Comparison of ENCODE assay signal across 8 mouse cellular contexts in the genomic region with DNA sequence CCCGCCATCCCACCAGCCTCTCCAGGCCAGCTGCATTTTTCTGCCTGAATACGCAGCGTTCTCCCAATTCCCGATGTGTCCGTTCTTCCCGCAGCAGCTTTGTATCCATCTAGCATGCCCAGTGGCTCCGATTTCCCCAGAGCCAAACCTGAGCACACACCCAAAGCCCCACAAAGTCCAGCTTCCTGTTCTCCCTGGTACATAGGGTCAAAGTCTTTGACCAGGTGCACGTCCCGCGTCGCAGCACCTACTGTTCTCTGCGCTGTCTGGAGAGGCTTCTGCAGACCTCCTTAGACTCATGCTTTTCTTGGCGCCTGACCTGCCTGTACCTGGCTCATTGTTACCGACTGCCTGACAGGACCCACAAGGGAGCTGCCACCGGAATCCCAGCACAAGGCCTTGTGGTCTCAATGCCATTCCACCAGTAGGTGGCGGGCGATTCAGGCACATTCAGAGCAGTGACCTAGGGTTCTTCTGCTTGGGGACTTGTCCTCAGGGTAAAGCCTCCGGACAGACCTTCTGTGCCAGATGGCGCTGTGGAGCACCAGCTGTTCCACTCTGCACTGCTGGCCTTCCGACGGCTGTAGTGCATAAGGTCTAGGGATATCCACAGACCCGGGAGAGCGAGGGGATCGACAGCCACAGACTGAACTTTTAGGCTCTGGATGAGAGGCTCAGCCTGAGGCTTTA. TPM values are rescaled to one million over a fixed set of nuclear protein-coding genes. Genes with fewer than 3 reads are reported as not detected.
A peak's percentile ranks its signal among the peaks of the same experiment; 100 is the strongest.
DNase-seq lines count a peak whose midpoint lies in the region; ATAC-seq lines count a peak whose summit lies in the region.

No protein-coding gene starts in this region.

- H3K9ac ChIP-seq in heart, embryonic 14.5 days (ENCODE audit: low read length), result peak overlapping the region; percentile 18; the same call in 1 of the 2 replicates
- H3K9ac ChIP-seq in liver, embryonic 11.5 days (ENCODE audit: low read depth, low read length), result 0 out of 2 replicates have a peak overlapping the region, but pooled peaks have one; percentile 35

- no peak overlapping the region for H3K4me3 ChIP-seq in brown adipose tissue, adult 24 weeks (ENCODE audit: insufficient read depth, low read depth, low read length)
- H3K4me3 ChIP-seq in heart, embryonic 14.5 days (ENCODE audit: control insufficient read depth in 1 of 2, insufficient read depth in 1 of 2, low read depth in 1 of 2, low read length in 2 of 2), result no peak overlapping the region
- H3K4me3 ChIP-seq in liver, embryonic 11.5 days (ENCODE audit: low read depth, low read length), result 0 out of 2 replicates have a peak overlapping the region, but pooled peaks have one; percentile 7

- H3K9me3 ChIP-seq in heart, embryonic 14.5 days (ENCODE audit: control insufficient read depth, low read length), result no peaks in the 10 kb centered on the region
- H3K9me3 ChIP-seq in liver, embryonic 11.5 days (ENCODE audit: control insufficient read depth, low read length), result no peaks in the 10 kb centered on the region

- H3K36me3 ChIP-seq in heart, embryonic 14.5 days (ENCODE audit: control insufficient read depth, insufficient read depth, low read length), result peaks cover 13% of the 10 kb centered on the region
- no peaks in the 10 kb centered on the region for H3K36me3 ChIP-seq in liver, embryonic 11.5 days (ENCODE audit: control insufficient read depth, insufficient read depth, low read length)
- 0 out of 2 replicates have a peak, but pooled peaks cover 5% of the 10 kb centered on the region for H3K36me3 ChIP-seq in splenic B cell, adult 2 months (ENCODE audit: control insufficient read depth, insufficient read depth, low read length, poor library complexity, severe bottlenecking)

- H3K4me2 ChIP-seq in heart, embryonic 14.5 days (ENCODE audit: low read length), result peak overlapping the region; percentile 28; the same call in 1 of the 2 replicates
- H3K4me2 ChIP-seq in liver, embryonic 11.5 days, result peak overlapping the region; percentile 49

- peak; percentile 84 for DNase-seq in fibroblast of lung, adult 2 months (ENCODE audit: low read depth)
- peak; percentile 96 for DNase-seq in kidney, postnatal 10 days
- peak; percentile 83 for DNase-seq in liver, embryonic 11.5 days (ENCODE audit: low spot score)
- peak; percentile 92 for DNase-seq in naive thymus-derived CD4-positive, alpha-beta T cell, adult 2 months (ENCODE audit: low read depth)
- peak; percentile 97 for DNase-seq in splenic B cell, adult 2 months (ENCODE audit: low read depth, low spot score)

- no peaks in the 10 kb centered on the region for H3K27me3 ChIP-seq in heart, embryonic 14.5 days (ENCODE audit: control insufficient read depth, insufficient read depth, low read length)
- H3K27me3 ChIP-seq in liver, embryonic 11.5 days (replicated peaks; ENCODE audit: control insufficient read depth, insufficient read depth, low read length), result no peaks in the 10 kb centered on the region
- no peaks in the 10 kb centered on the region; the same call in 1 of the 2 replicates for H3K27me3 ChIP-seq in splenic B cell, adult 2 months (ENCODE audit: control insufficient read depth, insufficient read depth, low read length, poor library complexity, severe bottlenecking)

- ATAC-seq in CD4-positive, CD25-positive, alpha-beta regulatory T cell, adult 4 months, result peak; percentile 87
- ATAC-seq in heart, embryonic 14.5 days (ENCODE audit: insufficient number of reproducible peaks, insufficient read depth, low FRiP score, low read depth), result peak; percentile 68
- peak; percentile 92 for ATAC-seq in liver, embryonic 11.5 days (replicated peaks; ENCODE audit: low FRiP score)

- WGBS in heart, embryonic 14.5 days, result 13% methylated on average over 24 of the region's 24 CpGs
- 14% methylated on average over 24 of the region's 24 CpGs for WGBS in liver, embryonic 11.5 days

- H3K4me1 ChIP-seq in brown adipose tissue, adult 24 weeks (ENCODE audit: control insufficient read depth, insufficient read depth, insufficient read length, low read length), result no peaks in the 10 kb centered on the region; the same call in 1 of the 2 replicates
- H3K4me1 ChIP-seq in heart, embryonic 14.5 days (ENCODE audit: control insufficient read depth in 2 of 2, insufficient read depth in 2 of 2, low read length in 2 of 2), result peaks cover 13 to 31% of the 10 kb centered on the region in 2 experiments
- peaks cover 11% of the 10 kb centered on the region for H3K4me1 ChIP-seq in liver, embryonic 11.5 days (replicated peaks; ENCODE audit: control insufficient read depth, insufficient read depth, low read length)

- peak overlapping the region; percentile 53 for H3K27ac ChIP-seq in brown adipose tissue, adult 24 weeks (replicated peaks; ENCODE audit: low read depth, low read length)
- H3K27ac ChIP-seq in heart, embryonic 14.5 days (replicated peaks in 1 of 2; ENCODE audit: control insufficient read depth in 1 of 2, insufficient read depth in 1 of 2, low read depth in 2 of 2, low read length in 2 of 2), result no peak overlapping the region
- H3K27ac ChIP-seq in liver, embryonic 11.5 days (ENCODE audit: low read depth, low read length), result no peak overlapping the region

RNA-seq across cellular contexts. Expression of gene Tob2, which starts 27.3 kb away (rescaled TPM):
- 10 to 100 TPM; 37.2 to 42.7 TPM for polyA plus RNA-seq in CD4-positive, CD25-positive, alpha-beta regulatory T cell, adult 4 months (2017; shearing (Covaris generic))
- 79.0 and 87.4 TPM in 2 replicates for polyA plus RNA-seq in brown adipose tissue, adult 24 weeks (2012; ENCODE audit: insufficient read depth, insufficient read length, missing spikeins)
- 10.3 and 12.4 TPM in 2 replicates for polyA plus RNA-seq in heart, embryonic 14.5 days (2014; fragmentation: Nextera tagmentation; extraction: Ambion mirVana)
- polyA plus RNA-seq in liver, embryonic 11.5 days (2014; fragmentation: Nextera tagmentation; extraction: Ambion mirVana), result 18.3 and 19.3 TPM in 2 replicates

RNA-seq across cellular contexts. Expression of gene Tef, which starts 29.1 kb away (rescaled TPM):
- polyA plus RNA-seq in CD4-positive, CD25-positive, alpha-beta regulatory T cell, adult 4 months (2017; shearing (Covaris generic)), result 10 to 100 TPM; 10.2 to 13.9 TPM
- polyA plus RNA-seq in brown adipose tissue, adult 24 weeks (2012; ENCODE audit: insufficient read depth, insufficient read length, missing spikeins), result 33.0 and 53.3 TPM in 2 replicates
- 23.4 and 25.8 TPM in 2 replicates for polyA plus RNA-seq in heart, embryonic 14.5 days (2014; fragmentation: Nextera tagmentation; extraction: Ambion mirVana)
- 12.0 and 12.6 TPM in 2 replicates for polyA plus RNA-seq in liver, embryonic 11.5 days (2014; fragmentation: Nextera tagmentation; extraction: Ambion mirVana)

RNA-seq across cellular contexts. Expression of gene Phf5a, which starts 40.4 kb away (rescaled TPM):
- 100 to 1,000 TPM in 1 of 2 experiments, 10 to 100 TPM in 1; 89.8 to 111 TPM for polyA plus RNA-seq in CD4-positive, CD25-positive, alpha-beta regulatory T cell, adult 4 months (2017; shearing (Covaris generic))
- 42.4 and 46.3 TPM in 2 replicates for polyA plus RNA-seq in brown adipose tissue, adult 24 weeks (2012; ENCODE audit: insufficient read depth, insufficient read length, missing spikeins)
- polyA plus RNA-seq in heart, embryonic 14.5 days (2014; fragmentation: Nextera tagmentation; extraction: Ambion mirVana), result 103 and 106 TPM in 2 replicates
- 224 and 237 TPM in 2 replicates for polyA plus RNA-seq in liver, embryonic 11.5 days (2014; fragmentation: Nextera tagmentation; extraction: Ambion mirVana)

RNA-seq across cellular contexts. Expression of gene Aco2, which starts 40.8 kb away (rescaled TPM):
- polyA plus RNA-seq in CD4-positive, CD25-positive, alpha-beta regulatory T cell, adult 4 months (2017; shearing (Covaris generic)), result 100 to 1,000 TPM in 1 of 2 experiments, 10 to 100 TPM in 1; 94.3 to 166 TPM
- polyA plus RNA-seq in brown adipose tissue, adult 24 weeks (2012; ENCODE audit: insufficient read depth, insufficient read length, missing spikeins), result 3,633 and 4,102 TPM in 2 replicates
- polyA plus RNA-seq in heart, embryonic 14.5 days (2014; fragmentation: Nextera tagmentation; extraction: Ambion mirVana), result 571 and 598 TPM in 2 replicates
- polyA plus RNA-seq in liver, embryonic 11.5 days (2014; fragmentation: Nextera tagmentation; extraction: Ambion mirVana), result 177 and 185 TPM in 2 replicates
